Mouse (Mus musculus) heart, embryonic 11.5 days (tissue): ENCODE measurements around the gene Tmem44. TPM values are rescaled to one million over a fixed set of nuclear protein-coding genes. Genes with fewer than 3 reads are reported as not detected.
A peak's percentile ranks its signal among the peaks of the same experiment; 100 is the strongest.

Source experiments
- ATAC-seq: fragments of 200-750 bp; cut with Nextera tagmentation; replicated peaks from 2 replicates; pipeline ENCODE4 v1.8.0; 2017; ENCODE audit warnings: moderate library complexity; ENCODE audit not compliant: insufficient number of reproducible peaks, low FRiP score, low TSS enrichment
- H3K27ac ChIP-seq: fragments of 300-500 bp; sonication (generic); 2 replicates; pipeline ENCODE4 v1.5.1; 2014; ENCODE audit warnings: mild to moderate bottlenecking, low read depth, low read length
- H3K27me3 ChIP-seq: fragments of 300-500 bp; sonication (generic); 2 replicates; pipeline ENCODE4 v1.6.1; 2014; ENCODE audit warnings: mild to moderate bottlenecking, low read length, mixed read lengths; ENCODE audit not compliant: control insufficient read depth, insufficient read depth
- H3K36me3 ChIP-seq: fragments of 300-500 bp; sonication (generic); 2 replicates; pipeline ENCODE4 v1.6.1; 2014; ENCODE audit warnings: mild to moderate bottlenecking, low read length, moderate library complexity, mixed read lengths; ENCODE audit not compliant: control insufficient read depth, insufficient read depth
- H3K4me1 ChIP-seq: fragments of 300-500 bp; sonication (generic); 2 replicates; pipeline ENCODE4 v1.6.1; 2014; ENCODE audit warnings: low read length; ENCODE audit not compliant: control insufficient read depth, insufficient read depth
- H3K4me2 ChIP-seq: fragments of 300-500 bp; sonication (generic); 2 replicates; pipeline ENCODE4 v1.6.1; 2014; ENCODE audit warnings: mild to moderate bottlenecking, moderate library complexity
- H3K4me3 ChIP-seq: fragments of 300-500 bp; sonication (generic); 2 replicates; pipeline ENCODE4 v1.5.1; 2014; ENCODE audit warnings: low read depth, low read length
- H3K9ac ChIP-seq: fragments of 300-500 bp; sonication (generic); 2 replicates; pipeline ENCODE4 v1.6.1; 2014; ENCODE audit warnings: mild to moderate bottlenecking, low read depth, low read length, moderate library complexity
- H3K9me3 ChIP-seq: fragments of 300-500 bp; sonication (generic); replicated peaks from 2 replicates; pipeline ENCODE4 v1.6.1; 2016; ENCODE audit warnings: low read length; ENCODE audit not compliant: control insufficient read depth
- WGBS: fragments of 180-500 bp; shearing (Covaris S2); extraction: QIAGEN DNeasy Blood & Tissue Kit; methylation state at CpG from one replicate; pipeline ENCODE4 v1.1.7; 2014; ENCODE audit not compliant: insufficient replicate concordance; 5-methylcytosine and 5-hydroxymethylcytosine counted together
- polyA plus RNA-seq: library from polyadenylated mRNA; unstranded; fragments of >200 nt; fragmentation: Nextera tagmentation; extraction: Ambion mirVana; gene quantifications from 2 replicates; pipeline ENCODE4 v1.2.1, GENCODE M21; 2014

The Tmem44 gene
- polyA plus RNA-seq, 1 experiment from 2014 or later: 16.4 TPM

DNA sequence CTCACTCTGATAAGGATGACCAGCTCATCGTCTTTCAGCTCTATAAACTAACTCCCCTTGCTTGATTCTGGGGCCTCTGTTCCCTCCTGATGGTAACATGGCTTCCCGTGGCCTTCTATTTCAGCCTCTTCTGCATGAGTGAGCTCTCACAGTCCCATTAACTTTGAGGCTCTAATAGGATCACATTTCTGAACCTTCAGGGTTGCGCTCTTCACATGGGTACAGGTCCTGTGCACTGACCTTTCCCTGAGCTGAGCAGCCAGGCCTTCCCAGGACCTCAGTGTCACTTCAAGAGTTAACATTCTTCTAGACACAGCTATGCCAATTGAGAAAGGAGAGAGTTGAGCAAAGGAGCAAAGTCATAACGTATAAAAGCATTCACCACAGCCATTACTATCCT, 60.3 kb downstream of the Tmem44 start:
- 55% methylated on average over 4 of the region's 4 CpGs for WGBS
- H3K9ac ChIP-seq: no peak overlapping the region

DNA sequence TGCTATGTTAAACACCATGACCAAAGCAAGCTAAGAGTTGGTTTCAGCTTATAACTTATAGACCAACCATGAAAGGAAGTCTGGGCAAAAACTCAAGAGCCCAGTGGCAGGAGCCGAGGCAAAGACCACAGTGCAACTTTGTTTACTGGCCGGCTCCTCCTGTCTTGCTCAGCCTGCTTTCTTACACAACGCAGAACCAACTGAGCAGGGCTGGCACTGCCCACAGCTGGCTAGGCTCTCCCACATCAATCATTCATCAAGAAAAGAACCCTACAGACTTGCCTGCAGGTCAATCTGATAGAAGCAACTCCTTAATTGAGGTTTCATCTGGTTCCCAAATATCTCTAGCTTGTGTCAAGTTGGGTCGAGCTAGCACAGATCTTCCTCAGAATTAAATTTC, 61.0 kb downstream of the Tmem44 start:
- peaks cover 6% of the 10 kb centered on the region for H3K4me1 ChIP-seq
- ATAC-seq: no peak
- H3K4me2 ChIP-seq: no peak overlapping the region
- H3K36me3 ChIP-seq: no peaks in the 10 kb centered on the region
- H3K4me3 ChIP-seq: no peak overlapping the region
- H3K9me3 ChIP-seq: no peaks in the 10 kb centered on the region
- H3K27me3 ChIP-seq: no peaks in the 10 kb centered on the region
- H3K9ac ChIP-seq: no peak overlapping the region
- WGBS: 65% methylated on average over 4 of the region's 4 CpGs
- no peak overlapping the region for H3K27ac ChIP-seq

More for the DNA sequence above, 60.3 kb downstream of the Tmem44 start:
- Histone ChIP-seq H3K27me3 (no peaks in the 10 kb centered on the region), H3K9me3 (no peaks in the 10 kb centered on the region), H3K27ac (no peak overlapping the region), H3K4me1 (peaks cover 6% of the 10 kb centered on the region), H3K36me3 (no peaks in the 10 kb centered on the region), H3K4me3 (no peak overlapping the region), H3K4me2 (no peak overlapping the region)
- ATAC-seq: no peak

DNA sequence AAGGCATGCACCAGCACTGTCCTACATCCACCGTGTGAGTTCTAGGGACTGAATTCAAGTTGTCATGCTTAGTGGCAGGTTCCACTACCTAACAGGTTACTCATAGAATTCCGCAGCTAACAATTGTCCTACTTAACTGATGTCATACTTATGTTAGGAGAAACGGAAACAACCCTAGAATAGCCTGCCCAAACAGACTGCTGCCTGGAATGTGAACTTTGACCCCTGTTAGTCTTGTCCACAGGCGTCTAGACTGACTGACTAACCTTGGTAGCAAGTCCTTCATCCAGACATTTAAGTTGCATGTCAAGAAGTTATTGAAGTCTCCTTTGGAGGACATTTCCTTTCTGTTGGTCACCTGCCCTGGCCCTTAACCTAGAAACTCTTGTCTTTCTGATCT, 64.1 kb downstream of the Tmem44 start:
- Histone ChIP-seq H3K9ac (no peak overlapping the region), H3K27me3 (no peaks in the 10 kb centered on the region), H3K4me2 (no peak overlapping the region), H3K36me3 (no peaks in the 10 kb centered on the region), H3K4me1 (peaks cover 6% of the 10 kb centered on the region), H3K4me3 (no peak overlapping the region), H3K9me3 (no peaks in the 10 kb centered on the region), H3K27ac (no peak overlapping the region)
- WGBS: 50% methylated on average over 4 of the region's 4 CpGs
- ATAC-seq: no peak

DNA sequence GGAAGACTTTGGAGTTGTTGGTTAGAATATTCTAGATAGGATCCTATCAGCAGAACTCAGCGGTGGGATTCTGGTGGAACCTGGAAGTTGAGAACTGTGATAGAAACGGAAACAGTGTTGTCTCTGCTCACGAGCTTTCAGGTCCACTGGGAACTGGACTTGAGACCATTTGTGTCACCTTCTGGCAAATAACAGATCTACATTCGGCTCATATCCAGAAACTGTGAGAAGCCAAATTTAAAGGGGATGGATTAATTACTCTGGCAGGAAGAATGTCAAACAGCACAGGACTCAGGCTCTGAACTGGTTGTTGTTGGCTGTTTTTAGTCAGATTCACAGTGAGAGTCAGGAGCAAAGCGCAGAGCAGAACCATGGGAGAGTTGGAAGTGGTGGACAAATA, 72.9 kb downstream of the Tmem44 start:
- no peak overlapping the region for H3K4me3 ChIP-seq
- no peak for ATAC-seq
- H3K9ac ChIP-seq: no peak overlapping the region
- no peaks in the 10 kb centered on the region for H3K36me3 ChIP-seq
- no peaks in the 10 kb centered on the region for H3K27me3 ChIP-seq
- no peak overlapping the region for H3K4me2 ChIP-seq
- no peaks in the 10 kb centered on the region for H3K9me3 ChIP-seq
- H3K4me1 ChIP-seq: peaks cover 14% of the 10 kb centered on the region
- no peak overlapping the region for H3K27ac ChIP-seq
- 82% methylated on average over 5 of the region's 5 CpGs for WGBS

DNA sequence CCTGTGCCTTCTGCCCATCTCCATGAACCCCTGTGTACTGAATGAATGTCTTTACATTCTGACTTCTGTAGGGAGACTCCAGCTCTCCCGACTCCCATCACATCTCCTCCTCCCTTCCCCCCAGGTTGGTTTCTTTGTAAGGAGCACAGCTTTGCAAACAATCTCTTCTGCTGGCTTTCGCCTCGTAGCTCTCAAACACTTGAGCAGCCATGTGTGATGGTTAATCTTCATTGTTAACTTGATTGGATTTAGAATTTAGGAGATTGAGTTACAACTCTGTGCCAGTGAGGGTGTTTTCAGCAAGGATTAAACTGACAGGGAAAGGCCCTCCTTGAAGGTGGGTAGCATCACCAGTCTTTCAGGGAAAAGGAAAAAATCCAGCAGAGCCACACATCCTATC, 73.6 kb downstream of the Tmem44 start:
- ATAC-seq: no peak
- H3K9me3 ChIP-seq: no peaks in the 10 kb centered on the region
- H3K27ac ChIP-seq: no peak overlapping the region
- H3K4me2 ChIP-seq: no peak overlapping the region
- 68% methylated on average over 3 of the region's 3 CpGs for WGBS
- H3K9ac ChIP-seq: no peak overlapping the region
- H3K27me3 ChIP-seq: no peaks in the 10 kb centered on the region
- no peaks in the 10 kb centered on the region for H3K36me3 ChIP-seq
- H3K4me1 ChIP-seq: peaks cover 14% of the 10 kb centered on the region
- no peak overlapping the region for H3K4me3 ChIP-seq

DNA sequence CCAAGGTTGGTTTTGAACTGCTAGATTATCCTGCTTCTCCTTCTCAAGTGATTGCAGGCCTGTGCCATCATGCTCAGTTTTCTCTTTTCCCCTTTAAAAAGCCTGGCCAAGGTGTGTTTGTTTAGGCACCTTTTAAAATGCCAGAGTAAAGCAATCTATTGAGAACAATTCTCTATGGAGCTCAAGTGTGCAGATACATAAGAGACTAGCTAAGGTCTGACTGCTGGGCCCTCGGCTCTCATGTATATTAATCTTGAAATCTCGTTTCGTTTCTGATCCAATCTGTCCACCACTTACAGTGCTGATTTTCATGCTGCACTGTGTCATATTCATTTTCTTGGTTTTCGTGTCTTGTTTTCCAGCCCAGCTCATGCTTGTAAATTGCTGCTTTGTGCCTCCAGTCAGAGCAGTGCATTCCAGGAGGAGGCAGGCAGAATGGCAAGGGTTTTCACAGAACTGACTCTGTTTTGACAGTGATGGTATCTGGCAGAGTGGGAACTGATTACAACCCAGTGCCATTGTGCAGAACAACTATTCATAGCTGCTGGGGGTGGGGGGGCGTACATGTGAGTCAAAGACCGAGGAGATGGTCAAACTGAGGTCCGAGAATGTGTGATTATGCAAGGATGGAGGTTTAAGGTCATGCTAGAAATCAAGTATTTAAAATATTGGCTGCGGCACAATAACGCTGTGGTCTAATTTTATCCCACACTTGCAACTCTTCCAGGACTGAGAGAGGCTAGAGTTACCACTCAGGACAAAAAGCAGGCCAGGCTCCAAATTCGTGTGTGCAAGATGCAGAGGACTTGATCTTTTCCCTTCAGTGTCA, 74.8 kb downstream of the Tmem44 start:
- Histone ChIP-seq H3K36me3 (no peaks in the 10 kb centered on the region), H3K4me3 (no peak overlapping the region), H3K4me1 (peaks cover 14% of the 10 kb centered on the region), H3K9me3 (peaks cover 6% of the 10 kb centered on the region; the same call in 1 of the 2 replicates), H3K4me2 (peak overlapping the region; percentile 6; the same call in 1 of the 2 replicates), H3K9ac (no peak overlapping the region), H3K27me3 (no peaks in the 10 kb centered on the region), H3K27ac (peak overlapping the region; percentile 62; the same call in 1 of the 2 replicates)
- WGBS: 33% methylated on average over 10 of the region's 10 CpGs
- no peak for ATAC-seq

DNA sequence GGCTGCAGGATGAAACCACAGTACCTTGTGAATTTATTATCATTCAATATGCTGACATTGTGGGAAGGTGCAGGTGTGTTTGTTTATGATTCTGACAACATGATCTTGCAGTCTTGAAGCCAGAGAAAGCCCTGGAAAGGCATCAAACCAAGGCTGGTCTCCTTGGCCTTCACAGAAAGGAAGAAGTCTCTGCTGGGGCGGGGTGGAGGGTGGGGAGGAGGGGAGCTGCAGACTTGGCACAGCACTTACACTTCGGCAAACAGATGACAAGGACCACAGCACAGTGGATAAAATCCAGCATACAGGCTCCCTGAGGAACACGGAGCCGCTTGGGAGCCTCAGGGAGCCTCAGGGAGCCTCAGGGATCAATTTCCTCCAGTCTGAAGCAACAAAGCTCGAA, 78.2 kb downstream of the Tmem44 start:
- no peak overlapping the region for H3K4me2 ChIP-seq
- H3K9ac ChIP-seq: no peak overlapping the region
- no peaks in the 10 kb centered on the region for H3K36me3 ChIP-seq
- no peak overlapping the region for H3K27ac ChIP-seq
- peaks cover 6% of the 10 kb centered on the region; the same call in 1 of the 2 replicates for H3K9me3 ChIP-seq
- ATAC-seq: no peak
- WGBS: 53% methylated on average over 5 of the region's 5 CpGs
- no peak overlapping the region for H3K4me3 ChIP-seq
- peaks cover 14% of the 10 kb centered on the region for H3K4me1 ChIP-seq
- H3K27me3 ChIP-seq: no peaks in the 10 kb centered on the region

DNA sequence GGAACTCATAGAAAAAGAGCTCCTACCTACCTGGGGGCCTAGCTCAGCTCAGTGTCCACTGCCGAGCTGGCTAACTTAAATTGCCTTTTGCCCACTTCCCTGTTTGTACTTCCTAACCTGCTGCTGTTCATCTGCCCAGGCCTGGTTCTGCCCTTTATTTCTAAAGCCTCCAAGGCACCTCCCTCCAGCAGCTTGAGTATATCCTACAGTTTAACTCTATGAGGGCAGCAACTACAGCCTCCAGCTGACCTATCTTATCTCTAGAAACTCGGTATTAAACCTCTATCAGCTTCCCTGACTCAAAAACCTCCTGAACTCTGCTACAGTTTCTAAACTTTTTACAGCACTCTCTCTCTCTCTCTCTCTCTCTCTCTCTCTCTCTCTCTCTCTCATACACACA, 78.7 kb downstream of the Tmem44 start:
- no peak for ATAC-seq

DNA sequence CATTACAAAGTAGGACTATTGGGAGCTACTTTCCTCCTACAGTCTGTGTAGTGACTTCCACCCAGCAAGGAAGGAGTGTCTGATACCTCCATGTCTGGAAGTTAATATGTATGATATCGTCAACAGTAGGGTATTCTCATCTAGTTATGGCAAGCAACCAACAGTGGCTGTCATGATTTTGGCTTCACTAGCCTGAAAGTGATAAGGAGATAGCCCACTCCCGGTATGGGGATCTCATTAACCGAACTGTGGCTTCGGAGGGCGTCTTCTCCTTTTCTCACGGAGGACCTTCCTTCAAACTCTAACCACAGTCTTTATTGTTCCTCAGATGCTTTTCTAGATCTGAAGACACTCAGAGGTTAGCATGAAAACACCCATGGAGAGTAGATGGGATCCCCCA, 81.7 kb downstream of the Tmem44 start:
- ATAC-seq: no peak
- no peak overlapping the region for H3K4me2 ChIP-seq
- WGBS: 92% methylated on average over 6 of the region's 6 CpGs
- H3K27ac ChIP-seq: no peak overlapping the region
- no peaks in the 10 kb centered on the region for H3K36me3 ChIP-seq
- H3K4me1 ChIP-seq: no peaks in the 10 kb centered on the region
- H3K4me3 ChIP-seq: no peak overlapping the region
- peaks cover 6% of the 10 kb centered on the region; the same call in 1 of the 2 replicates for H3K9me3 ChIP-seq
- no peak overlapping the region for H3K9ac ChIP-seq
- H3K27me3 ChIP-seq: no peaks in the 10 kb centered on the region

More for the DNA sequence above, 78.7 kb downstream of the Tmem44 start:
- Histone ChIP-seq H3K27ac (no peak overlapping the region), H3K4me1 (peaks cover 14% of the 10 kb centered on the region), H3K36me3 (no peaks in the 10 kb centered on the region), H3K4me2 (no peak overlapping the region), H3K4me3 (no peak overlapping the region), H3K9ac (no peak overlapping the region), H3K27me3 (no peaks in the 10 kb centered on the region), H3K9me3 (peaks cover 6% of the 10 kb centered on the region; the same call in 1 of the 2 replicates)
- WGBS: 65% methylated on average over 2 of the region's 2 CpGs
